Mouse (Mus musculus) spleen, postnatal 14 days (tissue): ENCODE measurements at regions not wholly inside any gene's neighbourhood (a gene's known extent, or its start where the extent isn't known, plus 50 kb on each side); places are given as distances from the start of the nearest gene placed in this dataset.

Experiments used
- DNase-seq, 2 experiments: peaks; one replicate each; pipeline ENCODE4 v3.0.0; 2021 to 2022; ENCODE audit warnings: low spot score in 2 of 2

GRCm38 (mm10) chr11:56290651-56291578 lies 250.1 kb upstream of the Nmur2 start:
- no peak for DNase-seq

GRCm38 (mm10) chr11:56285575-56286260 lies 244.9 kb upstream of the Nmur2 start:
- DNase-seq, result no peak

- no peak for DNase-seq
These were observed 240.4 kb upstream of the Nmur2 start for GRCm38 (mm10) chr11:56281201-56281600.

GRCm38 (mm10) chr11:56280216-56280615 lies 239.4 kb upstream of the Nmur2 start:
- no peak for DNase-seq

- DNase-seq, result no peak
These were observed 229.2 kb upstream of the Nmur2 start for GRCm38 (mm10) chr11:56269915-56270493.

GRCm38 (mm10) chr11:56262726-56263125 lies 221.9 kb upstream of the Nmur2 start:
- DNase-seq, result no peak

GRCm38 (mm10) chr11:56256356-56256755 lies 215.5 kb upstream of the Nmur2 start:
- DNase-seq, result no peak

GRCm38 (mm10) chr11:56254437-56254836 lies 213.6 kb upstream of the Nmur2 start:
- DNase-seq, result no peak

- no peak for DNase-seq
These were observed 206.6 kb upstream of the Nmur2 start for GRCm38 (mm10) chr11:56247333-56247823.

GRCm38 (mm10) chr11:56246549-56247332 lies 205.9 kb upstream of the Nmur2 start:
- no peak for DNase-seq

- no peak for DNase-seq
These were observed 204.1 kb upstream of the Nmur2 start for GRCm38 (mm10) chr11:56244951-56245350.

- no peak for DNase-seq
These were observed 202.6 kb upstream of the Nmur2 start for GRCm38 (mm10) chr11:56243447-56243846.

- DNase-seq, result no peak
These were observed 197.9 kb upstream of the Nmur2 start for GRCm38 (mm10) chr11:56238745-56239144.

GRCm38 (mm10) chr11:56224999-56225398 lies 184.2 kb upstream of the Nmur2 start:
- no peak for DNase-seq

- no peak for DNase-seq
These were observed 174.9 kb upstream of the Nmur2 start for GRCm38 (mm10) chr11:56215706-56216105.

- no peak for DNase-seq
These were observed 161.0 kb upstream of the Nmur2 start for GRCm38 (mm10) chr11:56201844-56202243.

GRCm38 (mm10) chr11:56195316-56195715 lies 154.5 kb upstream of the Nmur2 start:
- DNase-seq, result no peak

GRCm38 (mm10) chr11:56193426-56193825 lies 152.6 kb upstream of the Nmur2 start:
- DNase-seq, result no peak

- DNase-seq, result no peak
These were observed 133.1 kb upstream of the Nmur2 start for GRCm38 (mm10) chr11:56173895-56174294.

GRCm38 (mm10) chr11:56173246-56173645 lies 132.4 kb upstream of the Nmur2 start:
- no peak for DNase-seq

GRCm38 (mm10) chr11:56169576-56169975 lies 128.8 kb upstream of the Nmur2 start:
- no peak for DNase-seq

- DNase-seq, result no peak
These were observed 126.0 kb upstream of the Nmur2 start for GRCm38 (mm10) chr11:56166849-56167248.
